Mouse (Mus musculus): ENCODE measurements around the gene Gm11983.

DNA sequence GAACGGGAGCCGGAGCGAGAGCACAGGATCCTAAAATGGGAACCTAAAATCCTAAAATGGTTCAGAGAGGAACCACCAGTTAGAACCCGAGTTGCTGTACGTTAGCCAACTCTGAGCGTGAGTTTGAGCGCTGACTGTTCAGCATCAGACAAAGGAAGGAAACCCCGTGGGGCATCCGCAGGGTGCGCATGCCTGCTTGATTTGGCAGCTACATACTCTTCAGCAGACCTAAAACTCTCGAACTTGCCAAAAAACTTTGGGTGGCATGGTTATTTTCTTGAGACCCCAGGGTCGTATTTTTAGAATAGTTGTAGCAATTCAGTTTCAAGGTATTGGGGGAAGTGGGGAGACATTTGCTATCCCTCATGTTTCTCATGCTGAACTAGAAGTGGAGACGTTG, 2.8 kb downstream of the Gm11983 start:
- TF ChIP-seq CTCF (IDR thresholded peaks at IDR 0.05; ENCODE audit: borderline replicate concordance, extremely low read depth, insufficient read depth, insufficient read length) (no peak), POLR2A (IDR thresholded peaks at IDR 0.05; ENCODE audit: borderline replicate concordance, extremely low read depth, insufficient read depth, insufficient read length, poor library complexity, severe bottlenecking) (no peak)

Data from brain, embryonic 14.5 days (tissue).